Mouse (Mus musculus) heart, embryonic 16.5 days (tissue): Measurements from ENCODE around the gene Rab40c. TPM values are rescaled to one million over a fixed set of nuclear protein-coding genes. Genes with fewer than 3 reads are reported as not detected.

ENCODE experiments used
- ATAC-seq: fragments of 200-750 bp; cut with Nextera tagmentation; replicated peaks from 2 replicates; pipeline ENCODE4 v1.8.0; 2017; ENCODE audit warnings: moderate number of reproducible peaks; ENCODE audit not compliant: insufficient read depth, low FRiP score; ENCODE audit errors: extremely low read depth
- H3K27ac ChIP-seq: fragments of 300-500 bp; sonication (generic); 2 replicates; pipeline ENCODE4 v1.5.1; 2014; ENCODE audit warnings: mild to moderate bottlenecking, low read length, control low read depth, moderate library complexity
- H3K27me3 ChIP-seq: fragments of 300-500 bp; sonication (generic); 2 replicates; pipeline ENCODE4 v1.6.1; 2014; ENCODE audit warnings: low read length, mixed read lengths; ENCODE audit not compliant: control insufficient read depth, insufficient read depth
- H3K36me3 ChIP-seq: fragments of 300-500 bp; sonication (generic); 2 replicates; pipeline ENCODE4 v1.6.1; 2014; ENCODE audit not compliant: control insufficient read depth, insufficient read depth
- H3K4me1 ChIP-seq: fragments of 300-500 bp; sonication (generic); 2 replicates; pipeline ENCODE4 v1.6.1; 2014; ENCODE audit warnings: low read length, mixed read lengths; ENCODE audit not compliant: control insufficient read depth, insufficient read depth
- H3K4me2 ChIP-seq: fragments of 300-500 bp; sonication (generic); 2 replicates; pipeline ENCODE4 v1.6.1; 2014; ENCODE audit warnings: low read depth, mild to moderate bottlenecking, control low read depth, low read length
- H3K4me3 ChIP-seq: fragments of 300-500 bp; sonication (generic); 2 replicates; pipeline ENCODE4 v1.5.1; 2014; ENCODE audit warnings: mild to moderate bottlenecking, control low read depth, low read length
- H3K9ac ChIP-seq: fragments of 300-500 bp; sonication (generic); 2 replicates; pipeline ENCODE4 v1.6.1; 2014; ENCODE audit warnings: low read length, control low read depth
- H3K9me3 ChIP-seq: fragments of 300-500 bp; sonication (generic); replicated peaks from 2 replicates; pipeline ENCODE4 v1.6.1; 2016; ENCODE audit warnings: low read length; ENCODE audit not compliant: control insufficient read depth
- WGBS: fragments of 180-500 bp; shearing (Covaris S2); extraction: QIAGEN DNeasy Blood & Tissue Kit; methylation state at CpG from one replicate; pipeline ENCODE4 v1.1.7; 2014; 5-methylcytosine and 5-hydroxymethylcytosine counted together
- polyA plus RNA-seq: library from polyadenylated mRNA; unstranded; fragments of >200 nt; fragmentation: Nextera tagmentation; extraction: Ambion mirVana; gene quantifications from 2 replicates; pipeline ENCODE4 v1.2.1, GENCODE M21; 2015

Gene Rab40c
- polyA plus RNA-seq, 1 experiment from 2014 or later = 14.5 TPM

DNA sequence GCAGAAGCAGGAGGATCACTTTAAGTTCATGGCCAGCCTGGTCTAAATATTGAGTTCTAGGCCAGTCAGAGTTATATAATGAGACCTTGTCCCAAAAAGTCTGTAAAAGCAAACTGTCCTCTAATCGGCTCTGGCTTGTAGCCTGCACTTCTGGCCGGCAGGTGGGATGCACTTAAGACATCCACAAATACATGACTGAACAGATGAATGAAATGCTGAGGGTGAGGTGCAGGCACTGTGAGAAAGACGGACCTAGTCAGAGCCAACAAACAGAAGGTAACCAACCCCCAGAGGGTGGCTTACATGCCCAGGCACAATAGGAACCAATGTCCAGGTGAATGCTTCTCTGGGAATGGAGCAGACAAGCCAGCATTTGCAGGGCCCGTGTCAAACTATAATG is 5.2 kb downstream of the Rab40c start:
- Histone ChIP-seq H3K4me3 (no peak overlapping the region), H3K36me3 (no peaks in the 10 kb centered on the region), H3K9me3 (no peaks in the 10 kb centered on the region), H3K27me3 (no peaks in the 10 kb centered on the region), H3K9ac (no peak overlapping the region), H3K4me1 (peaks cover 30% of the 10 kb centered on the region), H3K27ac (peak overlapping the region; percentile 64), H3K4me2 (peak overlapping the region; percentile 6; the same call in 1 of the 2 replicates)
- 54% methylated on average over 4 of the region's 4 CpGs for WGBS
- no peak for ATAC-seq

DNA sequence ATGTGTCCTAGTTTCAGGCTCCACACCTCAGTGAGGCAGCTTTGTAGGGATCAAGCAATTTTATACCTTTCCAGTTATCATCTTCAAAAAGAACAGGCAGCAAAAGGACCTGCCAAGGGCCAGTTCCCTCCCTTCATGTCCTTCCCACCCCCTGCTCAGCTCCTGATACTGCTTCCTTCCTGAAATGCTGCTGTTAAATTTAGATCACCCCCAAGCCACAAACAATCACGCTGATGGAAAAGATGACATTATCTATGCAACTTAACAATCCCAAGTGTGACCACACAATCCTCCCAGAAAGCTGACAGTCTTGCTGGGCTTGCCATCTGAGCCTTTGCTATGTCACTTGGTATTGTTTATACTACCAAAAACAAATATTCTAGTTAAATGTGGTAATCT is 5.7 kb downstream of the Rab40c start:
- peaks cover 30% of the 10 kb centered on the region for H3K4me1 ChIP-seq
- WGBS = 9% methylated on average over 1 of the region's 1 CpGs
- no peaks in the 10 kb centered on the region for H3K36me3 ChIP-seq
- H3K27me3 ChIP-seq = no peaks in the 10 kb centered on the region
- H3K9ac ChIP-seq = peak overlapping the region; percentile 44; the same call in 1 of the 2 replicates
- H3K4me3 ChIP-seq = no peak overlapping the region
- H3K27ac ChIP-seq = peak overlapping the region; percentile 64
- ATAC-seq = no peak
- peak overlapping the region; percentile 23 for H3K4me2 ChIP-seq
- H3K9me3 ChIP-seq = no peaks in the 10 kb centered on the region

DNA sequence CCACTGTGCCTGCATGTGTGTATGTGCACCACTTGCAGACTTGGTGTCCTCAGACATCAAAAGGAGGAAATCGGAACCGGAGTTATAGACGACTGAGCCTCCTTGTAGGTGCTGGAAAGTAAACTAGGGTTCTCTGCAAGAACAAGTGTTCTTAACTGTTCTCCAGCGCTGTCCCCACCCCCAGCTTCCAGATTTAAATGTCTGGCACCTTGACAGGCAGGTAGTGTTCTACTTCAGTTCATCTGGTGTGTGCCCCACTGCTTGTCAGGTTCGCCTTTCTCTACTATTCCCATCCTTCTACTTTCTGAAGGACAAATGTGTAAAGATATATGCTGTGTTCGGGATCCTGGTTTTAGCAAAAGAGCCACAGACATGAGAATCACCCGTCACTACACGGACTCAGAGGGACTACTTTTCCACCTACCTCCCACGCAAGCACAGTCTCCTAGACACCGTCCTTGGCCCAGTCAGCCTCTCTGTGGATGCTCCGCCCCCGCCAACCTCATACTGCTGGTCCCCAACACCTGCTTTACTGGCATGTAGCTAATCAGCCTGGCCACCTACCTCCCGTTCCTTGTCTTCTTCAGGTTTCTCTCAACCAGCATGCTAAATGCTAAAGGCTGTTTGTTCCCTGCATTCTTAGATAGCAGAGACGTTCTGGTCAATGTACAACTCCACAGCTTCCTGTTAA is 6.2 kb downstream of the Rab40c start:
- peak overlapping the region; percentile 23 for H3K4me2 ChIP-seq
- H3K27ac ChIP-seq = peak overlapping the region; percentile 64
- no peaks in the 10 kb centered on the region for H3K27me3 ChIP-seq
- WGBS = 59% methylated on average over 14 of the region's 14 CpGs
- H3K4me1 ChIP-seq = peaks cover 24% of the 10 kb centered on the region
- ATAC-seq = no peak
- H3K36me3 ChIP-seq = no peaks in the 10 kb centered on the region
- peak overlapping the region; percentile 44; the same call in 1 of the 2 replicates for H3K9ac ChIP-seq
- no peak overlapping the region for H3K4me3 ChIP-seq
- no peaks in the 10 kb centered on the region for H3K9me3 ChIP-seq

DNA sequence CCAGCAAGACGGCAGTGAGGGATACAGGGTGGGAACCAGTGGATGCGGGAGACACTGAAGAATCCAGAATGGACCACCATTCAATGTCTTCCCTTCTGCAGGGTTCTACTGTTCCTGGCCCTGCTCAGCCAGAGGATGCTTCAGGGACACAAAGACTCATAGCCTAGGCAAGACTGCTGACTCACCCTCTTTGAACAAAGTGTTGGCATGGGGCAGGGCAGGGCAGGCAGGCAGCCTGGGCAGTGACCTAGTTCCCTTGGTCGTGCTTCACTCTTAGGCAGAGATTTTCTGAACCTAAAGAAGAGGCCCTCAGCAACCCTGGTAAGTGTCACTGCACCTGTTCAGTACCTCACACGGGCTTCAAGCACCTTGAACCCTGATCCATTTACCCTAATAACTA is 7.7 kb downstream of the Rab40c start:
- H3K9ac ChIP-seq = no peak overlapping the region
- peaks cover 16% of the 10 kb centered on the region for H3K4me1 ChIP-seq
- H3K27ac ChIP-seq = no peak overlapping the region
- H3K4me2 ChIP-seq = no peak overlapping the region
- no peaks in the 10 kb centered on the region for H3K9me3 ChIP-seq
- no peak overlapping the region for H3K4me3 ChIP-seq
- WGBS = 86% methylated on average over 4 of the region's 4 CpGs
- no peak for ATAC-seq
- no peaks in the 10 kb centered on the region for H3K27me3 ChIP-seq
- H3K36me3 ChIP-seq = no peaks in the 10 kb centered on the region

DNA sequence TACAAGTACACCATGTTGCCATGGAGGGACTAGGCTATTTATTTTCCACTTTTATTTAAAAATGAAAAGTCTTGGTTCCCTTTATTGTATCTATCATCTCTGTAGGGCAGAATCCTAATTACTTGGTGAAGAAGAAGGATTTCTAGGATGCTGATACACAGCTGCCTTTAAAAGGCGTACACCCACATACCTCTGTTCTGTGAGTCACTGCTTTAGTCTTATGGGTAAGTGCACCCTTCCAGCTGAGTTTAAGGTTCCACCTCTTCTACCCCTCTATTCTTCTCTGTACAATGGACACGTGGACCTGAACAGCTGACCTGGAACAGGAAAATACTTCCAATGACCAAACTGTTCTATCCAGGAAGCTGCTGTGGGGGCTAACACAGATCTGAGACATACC is 11.9 kb downstream of the Rab40c start:
- no peaks in the 10 kb centered on the region for H3K27me3 ChIP-seq
- H3K4me2 ChIP-seq = no peak overlapping the region
- WGBS = 77% methylated on average over 2 of the region's 2 CpGs
- ATAC-seq = no peak
- H3K36me3 ChIP-seq = no peaks in the 10 kb centered on the region
- no peaks in the 10 kb centered on the region for H3K4me1 ChIP-seq
- no peak overlapping the region for H3K9ac ChIP-seq
- no peak overlapping the region for H3K27ac ChIP-seq
- H3K9me3 ChIP-seq = no peaks in the 10 kb centered on the region
- no peak overlapping the region for H3K4me3 ChIP-seq

DNA sequence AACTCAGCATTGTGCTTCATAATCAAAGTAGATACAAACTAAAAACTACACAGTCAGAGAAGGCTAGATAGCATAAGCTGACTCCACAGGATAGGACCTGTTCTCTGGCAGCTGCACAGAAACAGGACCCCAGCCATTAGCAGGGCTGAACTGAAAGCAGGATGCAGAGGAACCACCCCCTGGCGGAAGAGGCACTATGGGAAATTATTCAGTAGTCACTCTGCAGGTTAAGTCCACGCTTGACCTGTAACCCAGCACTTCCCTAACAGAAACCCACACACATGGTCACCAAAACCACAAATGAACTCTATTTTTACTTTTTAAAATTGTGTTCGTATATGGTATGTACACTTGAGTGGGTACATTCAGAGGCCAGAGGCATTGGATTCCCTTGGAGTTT is 16.5 kb downstream of the Rab40c start:
- Histone ChIP-seq H3K27ac (no peak overlapping the region), H3K9me3 (no peaks in the 10 kb centered on the region), H3K9ac (no peak overlapping the region), H3K4me3 (no peak overlapping the region), H3K4me1 (no peaks in the 10 kb centered on the region), H3K27me3 (no peaks in the 10 kb centered on the region), H3K4me2 (no peak overlapping the region), H3K36me3 (0 out of 2 replicates have a peak, but pooled peaks cover 5% of the 10 kb centered on the region)
- 78% methylated on average over 3 of the region's 3 CpGs for WGBS
- no peak for ATAC-seq

DNA sequence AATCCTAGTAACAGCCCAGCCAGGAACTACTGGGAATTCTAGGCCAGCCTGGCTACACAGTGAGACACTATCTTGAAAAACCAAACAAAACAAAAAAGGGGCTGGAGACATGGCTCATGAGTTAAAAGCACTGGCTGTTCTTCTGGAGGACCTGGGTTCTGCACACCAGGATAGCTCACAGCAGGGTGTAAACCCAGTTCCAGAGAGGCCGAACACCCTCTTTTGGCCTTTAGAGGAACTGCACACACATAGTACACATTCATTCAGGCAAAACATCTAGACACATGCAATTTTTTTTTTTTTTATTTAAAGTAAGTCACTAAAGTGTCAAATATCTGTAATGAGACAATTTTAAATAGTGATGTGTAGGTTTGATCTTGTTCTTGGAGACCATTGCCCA is 19.3 kb downstream of the Rab40c start:
- no peaks in the 10 kb centered on the region for H3K4me1 ChIP-seq
- no peaks in the 10 kb centered on the region for H3K9me3 ChIP-seq
- H3K9ac ChIP-seq = no peak overlapping the region
- 95% methylated on average over 1 of the region's 1 CpGs for WGBS
- H3K4me2 ChIP-seq = no peak overlapping the region
- H3K27ac ChIP-seq = no peak overlapping the region
- no peak overlapping the region for H3K4me3 ChIP-seq
- H3K36me3 ChIP-seq = 0 out of 2 replicates have a peak, but pooled peaks cover 5% of the 10 kb centered on the region
- no peak for ATAC-seq
- H3K27me3 ChIP-seq = no peaks in the 10 kb centered on the region

DNA sequence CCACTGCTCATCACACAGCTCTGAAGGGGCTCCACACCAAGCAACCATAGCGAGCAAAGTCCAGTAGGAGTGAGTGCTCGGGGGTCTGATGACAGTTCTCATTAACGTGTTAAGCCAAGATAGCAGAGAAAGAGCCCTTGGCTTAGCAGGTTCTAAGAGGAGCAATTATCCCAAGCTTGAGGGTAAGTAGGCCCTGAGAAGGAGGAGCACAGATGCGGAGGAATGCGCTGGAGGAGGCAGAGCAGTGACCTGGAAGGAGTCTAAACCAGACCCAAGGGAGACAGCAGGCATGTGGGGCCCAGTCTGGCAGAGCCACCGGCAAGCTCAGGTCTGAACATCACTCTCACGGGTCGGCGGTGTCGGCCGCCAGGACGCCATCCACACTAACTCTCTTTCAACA is 23.6 kb downstream of the Rab40c start:
- H3K9me3 ChIP-seq = no peaks in the 10 kb centered on the region
- H3K27ac ChIP-seq = no peak overlapping the region
- ATAC-seq = no peak
- no peak overlapping the region for H3K4me3 ChIP-seq
- H3K4me1 ChIP-seq = 0 out of 2 replicates have a peak, but pooled peaks cover 2% of the 10 kb centered on the region
- 0 out of 2 replicates have a peak, but pooled peaks cover 5% of the 10 kb centered on the region for H3K36me3 ChIP-seq
- H3K4me2 ChIP-seq = no peak overlapping the region
- no peaks in the 10 kb centered on the region for H3K27me3 ChIP-seq
- WGBS = 58% methylated on average over 12 of the region's 12 CpGs
- no peak overlapping the region for H3K9ac ChIP-seq

DNA sequence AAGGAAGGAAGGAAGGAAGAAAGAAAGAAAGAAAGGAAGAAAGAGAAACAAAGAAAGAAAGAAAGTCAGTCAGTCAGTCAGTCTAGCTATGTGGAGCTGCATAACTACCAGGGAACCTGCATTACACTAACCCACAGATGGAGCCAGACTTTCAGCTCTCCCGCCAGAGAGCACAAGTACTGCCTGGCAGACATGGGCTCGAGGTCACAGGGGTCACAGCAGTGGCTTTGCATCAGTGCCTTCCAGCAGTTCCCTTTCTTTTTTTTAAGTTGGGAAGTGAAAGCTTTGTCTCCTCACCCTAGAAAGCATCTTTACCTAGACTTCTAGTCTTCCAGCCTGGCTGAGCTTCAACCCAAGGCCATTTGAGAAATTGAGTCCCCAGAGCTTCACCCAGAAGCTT is 24.1 kb downstream of the Rab40c start:
- Histone ChIP-seq H3K9ac (no peak overlapping the region), H3K9me3 (no peaks in the 10 kb centered on the region), H3K4me3 (no peak overlapping the region), H3K36me3 (0 out of 2 replicates have a peak, but pooled peaks cover 4% of the 10 kb centered on the region), H3K4me1 (0 out of 2 replicates have a peak, but pooled peaks cover 2% of the 10 kb centered on the region), H3K27ac (no peak overlapping the region), H3K27me3 (no peaks in the 10 kb centered on the region), H3K4me2 (no peak overlapping the region)
- 38% methylated on average over 2 of the region's 2 CpGs for WGBS
- no peak for ATAC-seq
